Mouse (Mus musculus) heart, postnatal 25 days (tissue): ENCODE data around the gene Morc4. TPM values are rescaled to one million over a fixed set of nuclear protein-coding genes. Genes with fewer than 3 reads are reported as not detected.

Experiments used
- total RNA-seq, 2 experiments: library from RNA; stranded (reverse); gene quantifications; 2 replicates each; pipeline ENCODE4 v1.2.3; 2021

Gene Morc4
- total RNA-seq, 2 experiments from 2014 or later, result 5.2 to 5.3 TPM

Other genes starting within 250 kb of the Morc4 start
- 1 to 10 TPM; 5.2 to 5.5 TPM for gene Tbc1d8b, start 186.7 kb downstream of the Morc4 start, total RNA-seq
- gene Gm15013, start 157.2 kb downstream of the Morc4 start, total RNA-seq, result not detected
- not detected for gene Ripply1, start 89.3 kb downstream of the Morc4 start, total RNA-seq
- gene Cldn2, start 70.8 kb downstream of the Morc4 start, total RNA-seq, result not detected
- gene Rbm41, start 126.9 kb upstream of the Morc4 start, total RNA-seq, result 1 to 10 TPM; 7.6 to 7.8 TPM
- gene Nup62cl, start 191.0 kb upstream of the Morc4 start, total RNA-seq, result not detected
- not detected for gene Pih1h3b, start 191.2 kb upstream of the Morc4 start, total RNA-seq